Mouse (Mus musculus) stomach, embryonic 14.5 days (tissue): ENCODE data around the gene Celf5. TPM values are rescaled to one million over a fixed set of nuclear protein-coding genes. Genes with fewer than 3 reads are reported as not detected.

ENCODE experiments used
- ATAC-seq: fragments of 200-750 bp; cut with Nextera tagmentation; 2 replicates; pipeline ENCODE4 v1.8.0; 2017; ENCODE audit warnings: low read depth, moderate TSS enrichment; ENCODE audit not compliant: insufficient number of reproducible peaks, insufficient read depth, low FRiP score
- H3K27ac ChIP-seq: fragments of 300-500 bp; sonication (generic); 2 replicates; pipeline ENCODE4 v1.5.1; 2014; ENCODE audit warnings: mild to moderate bottlenecking, low read length, moderate library complexity, mixed read lengths
- H3K27me3 ChIP-seq: fragments of 300-500 bp; sonication (generic); 2 replicates; pipeline ENCODE4 v1.6.1; 2014; ENCODE audit warnings: low read length, control low read depth, mixed read lengths; ENCODE audit not compliant: control insufficient read depth, insufficient read depth
- H3K36me3 ChIP-seq: fragments of 300-500 bp; sonication (generic); 2 replicates; pipeline ENCODE4 v1.6.1; 2014; ENCODE audit warnings: mild to moderate bottlenecking, control low read depth, low read length, moderate library complexity, mixed read lengths; ENCODE audit not compliant: control insufficient read depth, insufficient read depth
- H3K4me1 ChIP-seq: fragments of 300-500 bp; sonication (generic); 2 replicates; pipeline ENCODE4 v1.6.1; 2014; ENCODE audit warnings: low read length, control low read depth, mixed read lengths; ENCODE audit not compliant: control insufficient read depth, insufficient read depth
- H3K4me2 ChIP-seq: fragments of 300-500 bp; sonication (generic); replicated peaks from 2 replicates; pipeline ENCODE4 v1.6.1; 2014; ENCODE audit warnings: low read depth, low read length, control low read depth
- H3K4me3 ChIP-seq: fragments of 300-500 bp; sonication (generic); 2 replicates; pipeline ENCODE4 v1.5.1; 2014; ENCODE audit warnings: low read depth, low read length, control low read depth
- H3K9ac ChIP-seq: fragments of 300-500 bp; sonication (generic); replicated peaks from 2 replicates; pipeline ENCODE4 v1.6.1; 2014; ENCODE audit warnings: low read depth, mild to moderate bottlenecking, control low read depth, low read length, moderate library complexity, mixed read lengths
- H3K9me3 ChIP-seq: fragments of 300-500 bp; sonication (generic); 2 replicates; pipeline ENCODE4 v1.6.1; 2016; ENCODE audit warnings: low read depth, low read length, control low read depth; ENCODE audit not compliant: control insufficient read depth
- WGBS: fragments of 180-500 bp; shearing (Covaris S2); extraction: QIAGEN DNeasy Blood & Tissue Kit; methylation state at CpG from one replicate; pipeline ENCODE4 v1.1.7; 2014; 5-methylcytosine and 5-hydroxymethylcytosine counted together
- polyA plus RNA-seq: library from polyadenylated mRNA; unstranded; fragments of >200 nt; fragmentation: Nextera tagmentation; extraction: Ambion mirVana; gene quantifications from 2 replicates; pipeline ENCODE4 v1.2.1, GENCODE M21; 2014

The Celf5 gene
- polyA plus RNA-seq, 1 experiment from 2014 or later, result 1.7 TPM

- no peaks in the 10 kb centered on the region for H3K27me3 ChIP-seq
- no peaks in the 10 kb centered on the region for H3K36me3 ChIP-seq
- H3K4me3 ChIP-seq, result no peak overlapping the region
- H3K27ac ChIP-seq, result no peak overlapping the region
- no peak for ATAC-seq
- H3K9me3 ChIP-seq, result no peaks in the 10 kb centered on the region
- H3K9ac ChIP-seq, result no peak overlapping the region
- H3K4me2 ChIP-seq, result no peak overlapping the region
- WGBS, result 85% methylated on average over 5 of the region's 5 CpGs
- H3K4me1 ChIP-seq, result no peaks in the 10 kb centered on the region
These were observed 19.4 kb upstream of the Celf5 start for GRCm38 (mm10) chr10:81501863-81502262.

- Histone ChIP-seq H3K27ac (no peak within 1 kb of the TSS), H3K9ac (no peak within 1 kb of the TSS), H3K4me1 (peaks cover 4% of the 10 kb centered on the region), H3K36me3 (no peaks in the 10 kb centered on the region), H3K4me3 (no peak within 1 kb of the TSS), H3K4me2 (no peak within 1 kb of the TSS), H3K9me3 (no peaks in the 10 kb centered on the region), H3K27me3 (no peaks in the 10 kb centered on the region)
- ATAC-seq, result no peak
- WGBS, result 91% methylated on average over 2 of the region's 3 CpGs
These were observed 17.5 kb upstream of the Celf5 start, which contains the start of gene S1pr4 for GRCm38 (mm10) chr10:81500032-81500431. Gene S1pr4 (minus strand): TSS chr10:81500132.

GRCm38 (mm10) chr10:81499250-81499901, 16.9 kb upstream of the Celf5 start:
- Histone ChIP-seq H3K4me2 (no peak overlapping the region), H3K36me3 (no peaks in the 10 kb centered on the region), H3K9ac (no peak overlapping the region), H3K27me3 (no peaks in the 10 kb centered on the region), H3K27ac (no peak overlapping the region), H3K4me3 (no peak overlapping the region), H3K4me1 (peaks cover 11% of the 10 kb centered on the region), H3K9me3 (no peaks in the 10 kb centered on the region)
- ATAC-seq, result no peak
- WGBS, result 71% methylated on average over 23 of the region's 23 CpGs

DNA sequence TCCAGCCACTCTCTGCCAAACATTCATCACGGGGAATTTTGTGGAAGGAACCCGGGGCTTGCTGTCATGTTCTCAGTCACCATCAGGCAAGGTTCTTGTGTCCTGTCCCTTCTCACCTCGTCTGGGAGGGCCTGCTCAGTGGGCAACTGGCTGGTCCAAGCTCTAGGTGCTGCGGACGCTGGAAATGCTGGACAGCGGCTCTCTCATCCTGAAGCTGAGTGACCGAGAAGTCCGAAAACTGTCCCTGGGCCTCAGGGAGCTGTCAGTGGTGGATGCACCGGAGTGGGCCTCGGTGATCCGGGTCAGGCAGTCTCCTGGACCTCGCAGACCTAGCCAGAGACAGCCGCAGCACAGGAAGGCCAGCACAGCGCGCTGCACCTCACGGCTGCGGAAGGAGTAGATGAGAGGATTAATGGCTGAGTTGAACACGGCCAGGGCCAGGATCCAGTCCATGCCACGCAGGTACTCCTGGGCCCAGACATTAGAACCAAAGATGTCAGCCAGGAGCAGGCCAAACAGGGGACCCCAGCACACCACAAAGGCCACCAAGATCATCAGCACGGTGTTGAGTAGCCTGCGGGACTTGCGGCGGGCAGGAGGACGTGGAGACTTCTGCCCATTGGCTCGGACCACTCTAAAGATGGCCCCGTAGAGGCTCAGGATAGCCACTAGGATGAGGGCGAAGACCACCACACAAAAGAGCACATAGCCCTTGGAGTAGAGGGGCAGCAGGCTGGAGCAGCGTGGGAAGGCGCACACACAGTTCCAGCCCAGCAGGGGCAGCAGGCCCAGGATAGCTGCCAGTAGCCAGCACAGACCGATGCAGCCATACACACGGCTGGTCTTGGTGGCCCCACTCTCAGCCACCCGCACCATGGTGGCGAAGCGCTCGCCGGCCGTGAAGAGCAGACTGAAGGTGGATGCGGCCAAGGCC, 16.1 kb upstream of the Celf5 start:
- H3K27me3 ChIP-seq, result no peaks in the 10 kb centered on the region
- H3K4me2 ChIP-seq, result no peak overlapping the region
- H3K4me3 ChIP-seq, result no peak overlapping the region
- H3K9me3 ChIP-seq, result no peaks in the 10 kb centered on the region
- ATAC-seq, result no peak
- 83% methylated on average over 38 of the region's 38 CpGs for WGBS
- H3K36me3 ChIP-seq, result no peaks in the 10 kb centered on the region
- peaks cover 12% of the 10 kb centered on the region for H3K4me1 ChIP-seq
- no peak overlapping the region for H3K9ac ChIP-seq
- H3K27ac ChIP-seq, result no peak overlapping the region

DNA sequence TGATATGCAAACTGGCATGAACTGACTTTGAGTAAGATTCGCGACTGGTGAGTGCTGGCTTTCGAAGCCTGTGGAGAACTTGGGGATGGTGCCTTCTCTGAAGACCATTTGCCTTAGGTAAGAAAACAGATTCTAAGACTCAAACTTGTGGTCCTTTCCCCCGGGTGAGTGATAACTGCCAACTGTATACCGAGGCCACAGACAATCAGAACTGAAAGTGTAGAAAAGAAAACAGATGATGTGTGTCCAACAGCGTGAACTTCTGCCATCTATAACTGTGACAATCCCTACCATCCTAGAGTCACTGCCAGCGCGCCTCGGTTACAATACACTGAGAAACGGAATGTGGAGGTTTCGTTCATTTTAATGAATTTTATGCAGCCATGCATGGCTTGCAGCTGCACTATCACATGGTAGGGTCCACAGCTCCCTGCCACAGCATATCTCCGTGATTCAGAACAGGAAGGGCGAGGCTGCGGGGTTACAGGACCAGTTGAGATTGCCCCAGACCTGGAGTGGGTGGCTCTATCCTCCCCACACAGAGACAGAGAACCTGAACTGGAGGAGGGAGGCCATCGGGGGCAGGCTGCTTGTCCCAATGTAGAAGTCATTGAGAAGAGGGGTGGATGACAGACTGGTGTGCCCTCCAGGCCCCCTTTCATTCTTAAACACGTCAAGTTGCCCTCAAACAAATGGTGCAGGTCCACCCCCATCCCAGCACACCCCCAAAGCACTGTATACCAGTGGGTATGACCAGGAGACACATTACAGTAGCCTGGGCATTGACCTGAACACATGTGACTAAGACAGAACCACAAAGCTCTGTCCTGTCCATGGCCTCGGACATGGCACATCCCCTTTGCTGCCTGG, 15.1 kb upstream of the Celf5 start:
- Histone ChIP-seq H3K4me2 (peak overlapping the region; percentile 42; the same call in 1 of the 2 replicates), H3K4me1 (peaks cover 12% of the 10 kb centered on the region), H3K36me3 (peaks cover 5% of the 10 kb centered on the region), H3K27ac (no peak overlapping the region), H3K27me3 (no peaks in the 10 kb centered on the region), H3K9ac (no peak overlapping the region), H3K9me3 (no peaks in the 10 kb centered on the region), H3K4me3 (peak overlapping the region; percentile 70; the same call in 1 of the 2 replicates)
- 84% methylated on average over 17 of the region's 17 CpGs for WGBS
- ATAC-seq, result no peak

GRCm38 (mm10) chr10:81496969-81497368, 14.5 kb upstream of the Celf5 start:
- H3K27ac ChIP-seq, result no peak overlapping the region
- ATAC-seq, result no peak
- peak overlapping the region; percentile 42 for H3K4me2 ChIP-seq
- H3K9ac ChIP-seq, result no peak overlapping the region
- H3K4me3 ChIP-seq, result peak overlapping the region; percentile 70
- no peaks in the 10 kb centered on the region for H3K9me3 ChIP-seq
- H3K36me3 ChIP-seq, result peaks cover 11% of the 10 kb centered on the region
- peaks cover 12% of the 10 kb centered on the region for H3K4me1 ChIP-seq
- no peaks in the 10 kb centered on the region for H3K27me3 ChIP-seq
- WGBS, result 27% methylated on average over 4 of the region's 4 CpGs

DNA sequence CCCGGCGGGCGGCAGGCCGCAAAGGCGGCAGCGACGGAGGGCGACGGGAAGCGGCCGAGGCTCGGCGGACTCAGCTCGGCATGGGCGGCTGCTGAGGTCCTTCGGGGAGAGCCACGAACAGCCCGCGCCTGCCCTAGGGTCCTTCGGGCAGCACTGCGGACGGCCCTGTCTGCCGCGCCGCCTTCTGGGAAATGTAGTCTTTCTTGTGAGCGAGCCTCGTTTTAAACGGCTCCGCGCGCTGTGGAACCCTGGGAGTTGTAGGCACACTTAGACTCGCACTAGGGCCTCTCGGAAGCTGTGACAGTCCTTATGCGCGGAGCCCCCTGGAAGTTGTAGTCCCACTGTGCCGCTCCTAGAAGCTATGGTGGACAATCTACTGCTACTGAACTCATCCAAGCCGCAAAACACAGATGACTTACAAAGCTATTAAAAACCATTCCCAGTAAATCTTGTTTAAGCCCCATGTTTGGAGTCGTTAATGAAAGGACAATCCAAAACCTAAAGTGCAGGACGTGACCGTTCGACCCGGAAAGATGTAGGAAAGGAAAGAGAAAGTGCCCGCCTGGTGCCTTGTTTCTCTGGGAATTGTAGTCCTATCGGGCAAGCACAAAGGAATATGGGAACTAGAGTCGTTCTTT, 13.9 kb upstream of the Celf5 start, which contains the start of gene Ncln:
Gene Ncln (minus strand): TSS at position 129 of the 638 bp plus-strand sequence.
- H3K4me3 ChIP-seq, result peak within 1 kb of the TSS; percentile 70
- H3K4me1 ChIP-seq, result peaks cover 12% of the 10 kb centered on the region
- H3K9ac ChIP-seq, result peak within 1 kb of the TSS; percentile 85
- no peaks in the 10 kb centered on the region for H3K27me3 ChIP-seq
- 0 out of 2 replicates have a peak within 1 kb of the TSS, but pooled peaks have one; percentile 44 for H3K27ac ChIP-seq
- peak within 1 kb of the TSS; percentile 93 for H3K4me2 ChIP-seq
- peaks cover 17% of the 10 kb centered on the region for H3K36me3 ChIP-seq
- under 1% methylated on average over 43 of the region's 45 CpGs for WGBS
- peak; percentile 96 for ATAC-seq
- no peaks in the 10 kb centered on the region for H3K9me3 ChIP-seq
